In genomic region chr4:133887249-133887648, GRCm38 (mm10) we compare ENCODE assay signal across 8 mouse cellular contexts. TPM values are rescaled to one million over a fixed set of nuclear protein-coding genes. Genes with fewer than 3 reads are reported as not detected.
DNase-seq lines count a peak whose midpoint lies in the region; ATAC-seq and TF ChIP-seq lines count a peak whose summit lies in the region.

No protein-coding gene starts in this region.

- peak; percentile 53 to 60 for DNase-seq in heart, adult 2 months
- DNase-seq in heart, postnatal 36 days = no peak
- DNase-seq in adrenal gland, postnatal 10 days = peak; percentile 61
- peak; percentile 36 for DNase-seq in forebrain, embryonic 10.5 days (ENCODE audit: extremely low spot score, low spot score)
- DNase-seq in testis, postnatal 10 days (ENCODE audit: low spot score) = peak; percentile 58
- no peak for DNase-seq in yolk sac, embryonic 10.5 days (ENCODE audit: low spot score)

- H3K4me3 ChIP-seq in heart, adult 2 months = peak overlapping the region; percentile 76
- peak overlapping the region; percentile 79 for H3K4me3 ChIP-seq in forebrain, embryonic 10.5 days
- H3K4me3 ChIP-seq in intestine, embryonic 15.5 days (replicated peaks) = peak overlapping the region; percentile 98
- H3K4me3 ChIP-seq in lung, embryonic 16.5 days (ENCODE audit: low read length) = peak overlapping the region; percentile 88

- no peak for TF ChIP-seq EP300 in heart, adult 2 months (IDR thresholded peaks at IDR 0.05; ENCODE audit: insufficient read depth, low read depth, low read length)

- H3K4me2 ChIP-seq in intestine, embryonic 15.5 days (replicated peaks) = peak overlapping the region; percentile 91
- H3K4me2 ChIP-seq in lung, embryonic 16.5 days (ENCODE audit: low read depth, low read length) = peak overlapping the region; percentile 90

- intact Hi-C loops in heart, adult 2 months (cut with DNase I) = loop anchor here (2.0 kb wide), 1 partner anchor 24 kb away; no protein-coding TSS in a partner anchor
- intact Hi-C loops in heart, postnatal 36 days (cut with DNase I) = no loop called here

- no peak for TF ChIP-seq POLR2A in heart, adult 2 months (IDR thresholded peaks at IDR 0.05; ENCODE audit: insufficient read depth, low read depth, low read length)

- peak overlapping the region; percentile 88 for H3K9ac ChIP-seq in heart, adult 2 months (ENCODE audit: low read depth, low read length)
- peak overlapping the region; percentile 90 for H3K9ac ChIP-seq in intestine, embryonic 15.5 days
- peak overlapping the region; percentile 87 for H3K9ac ChIP-seq in lung, embryonic 16.5 days (ENCODE audit: low read length)

- TF ChIP-seq CTCF in heart, adult 2 months (IDR thresholded peaks at IDR 0.05) = no peak

- no peaks in the 10 kb centered on the region for H3K79me2 ChIP-seq in heart, adult 2 months (replicated peaks; ENCODE audit: control insufficient read depth, insufficient read depth, low read length)

- no peaks in the 10 kb centered on the region for H3K27me3 ChIP-seq in heart, adult 2 months (ENCODE audit: control insufficient read depth, insufficient read depth, low read length)
- H3K27me3 ChIP-seq in forebrain, embryonic 10.5 days (ENCODE audit: poor library complexity, severe bottlenecking) = peaks cover 14% of the 10 kb centered on the region
- no peaks in the 10 kb centered on the region for H3K27me3 ChIP-seq in intestine, embryonic 15.5 days (replicated peaks)
- no peaks in the 10 kb centered on the region for H3K27me3 ChIP-seq in lung, embryonic 16.5 days (ENCODE audit: control insufficient read depth, insufficient read depth, low read depth, low read length)

- H3K36me3 ChIP-seq in heart, adult 2 months (ENCODE audit: control insufficient read depth, insufficient read depth, low read length) = no peaks in the 10 kb centered on the region
- H3K36me3 ChIP-seq in forebrain, embryonic 10.5 days (replicated peaks) = no peaks in the 10 kb centered on the region
- H3K36me3 ChIP-seq in intestine, embryonic 15.5 days = no peaks in the 10 kb centered on the region
- H3K36me3 ChIP-seq in lung, embryonic 16.5 days (ENCODE audit: control insufficient read depth, insufficient read depth, low read length) = no peaks in the 10 kb centered on the region; the same call in 1 of the 2 replicates

- WGBS in heart, adult 2 months = 1% methylated on average over 32 of the region's 32 CpGs
- WGBS in forebrain, embryonic 10.5 days = 1% methylated on average over 25 of the region's 32 CpGs
- 0% methylated on average over 29 of the region's 32 CpGs for WGBS in intestine, embryonic 15.5 days
- WGBS in lung, embryonic 16.5 days = under 1% methylated on average over 16 of the region's 32 CpGs

- peaks cover 5% of the 10 kb centered on the region for H3K4me1 ChIP-seq in heart, adult 2 months (ENCODE audit: control insufficient read depth, insufficient read depth, low read length)
- H3K4me1 ChIP-seq in forebrain, embryonic 10.5 days = peaks cover 34% of the 10 kb centered on the region
- peaks cover 22% of the 10 kb centered on the region for H3K4me1 ChIP-seq in intestine, embryonic 15.5 days (replicated peaks)
- H3K4me1 ChIP-seq in lung, embryonic 16.5 days (replicated peaks; ENCODE audit: control insufficient read depth, insufficient read depth, low read length) = peaks cover 20% of the 10 kb centered on the region

- H3K27ac ChIP-seq in heart, adult 2 months = peak overlapping the region; percentile 76
- H3K27ac ChIP-seq in forebrain, embryonic 10.5 days = peak overlapping the region; percentile 91
- peak overlapping the region; percentile 94 for H3K27ac ChIP-seq in intestine, embryonic 15.5 days
- H3K27ac ChIP-seq in lung, embryonic 16.5 days (ENCODE audit: low read length) = peak overlapping the region; percentile 63

- no peaks in the 10 kb centered on the region for H3K9me3 ChIP-seq in forebrain, embryonic 10.5 days
- no peaks in the 10 kb centered on the region for H3K9me3 ChIP-seq in intestine, embryonic 15.5 days
- no peaks in the 10 kb centered on the region for H3K9me3 ChIP-seq in lung, embryonic 16.5 days (ENCODE audit: control insufficient read depth, low read length)

- ATAC-seq in intestine, embryonic 15.5 days = peak; percentile 60
- ATAC-seq in lung, embryonic 16.5 days (ENCODE audit: low read depth) = peak; percentile 58

RNA-seq across cellular contexts. Expression of gene Rps6ka1, which starts 0.3 kb away (rescaled TPM):
- total RNA-seq in heart, adult 2 months (2021) = 1 to 10 TPM; 4.4 to 4.8 TPM
- polyA plus RNA-seq in heart, adult 2 months (2012; rRNA removed) = 5.9 and 7.1 TPM in 2 replicates
- total RNA-seq in heart, postnatal 36 days (2021) = 1 to 10 TPM; 5.1 to 6.4 TPM
- total RNA-seq in adrenal gland, postnatal 10 days (2021) = 10 to 100 TPM; 19.6 to 19.9 TPM
- polyA plus RNA-seq in forebrain, embryonic 10.5 days (2016; fragmentation: Nextera tagmentation; extraction: Ambion mirVana) = 42.7 and 44.1 TPM in 2 replicates
- 124 and 133 TPM in 2 replicates for polyA plus RNA-seq in intestine, embryonic 15.5 days (2015; fragmentation: Nextera tagmentation; extraction: Ambion mirVana)
- polyA plus RNA-seq in lung, embryonic 16.5 days (2015; fragmentation: Nextera tagmentation; extraction: Ambion mirVana) = 46.1 and 46.2 TPM in 2 replicates

Comparison
In these comparisons a context has a peak if more than half of its experiments do, and no peak if none do; other contexts are left out.
1. DNase-seq: peak in heart, adult 2 months (2 of 2), adrenal gland, postnatal 10 days (single experiment), forebrain, embryonic 10.5 days (single experiment) and testis, postnatal 10 days (single experiment); none in heart, postnatal 36 days (0 of 2) and yolk sac, embryonic 10.5 days (single experiment).
2. Peak in every context shown above with its lines, with median percentiles within 50 percentile points of each other: H3K27ac ChIP-seq, H3K4me3 ChIP-seq and H3K9ac ChIP-seq.